Mouse (Mus musculus) bone marrow, adult 2 months (tissue): ENCODE results near the gene Tbck. TPM values are rescaled to one million over a fixed set of nuclear protein-coding genes. Genes with fewer than 3 reads are reported as not detected.

ENCODE experiments used
- H3K27ac ChIP-seq: fragments of 200-500 bp; 2 replicates; pipeline ENCODE4 v1.5.1; 2012; ENCODE audit warnings: low read depth, mild to moderate bottlenecking, control low read depth, inconsistent platforms, low read length; ENCODE audit not compliant: control insufficient read depth, poor library complexity, insufficient read depth
- H3K4me1 ChIP-seq: fragments of 200-500 bp; 2 replicates; pipeline ENCODE4 v1.6.1; 2011; ENCODE audit warnings: low read length; ENCODE audit not compliant: control insufficient read depth, insufficient read depth
- H3K4me3 ChIP-seq: fragments of 200-500 bp; replicated peaks from 2 replicates; pipeline ENCODE3; 2011; ENCODE audit warnings: mild to moderate bottlenecking, low read depth, low read length, control low read depth; ENCODE audit not compliant: control insufficient read depth
- CTCF ChIP-seq: fragments of 200-500 bp; IDR thresholded peaks from 2 replicates; pipeline ENCODE4 v1.5.1; 2011; ENCODE audit warnings: low read length, control low read depth; ENCODE audit not compliant: control insufficient read depth, insufficient read depth
- POLR2A ChIP-seq: fragments of 200-500 bp; IDR thresholded peaks from 2 replicates; pipeline ENCODE4 v1.6.1; 2011; ENCODE audit warnings: low read depth, mild to moderate bottlenecking, control low read depth, low read length, borderline replicate concordance; ENCODE audit not compliant: control insufficient read depth
- WGBS: fragments of 180-500 bp; shearing (Covaris S2); methylation state at CpG from one replicate; pipeline ENCODE4 v1.1.7; 2018; 5-methylcytosine and 5-hydroxymethylcytosine counted together
- polyA plus RNA-seq: library from polyadenylated mRNA; stranded (reverse); fragments of >200 nt; gene quantifications from 2 replicates; pipeline ENCODE4 v1.2.4, GENCODE M21; 2011; ENCODE audit warnings: low replicate concordance; ENCODE audit not compliant: missing spikeins, insufficient read depth, insufficient read length

Gene Tbck
- polyA plus RNA-seq, 1 experiment, result 7.0 TPM

DNA sequence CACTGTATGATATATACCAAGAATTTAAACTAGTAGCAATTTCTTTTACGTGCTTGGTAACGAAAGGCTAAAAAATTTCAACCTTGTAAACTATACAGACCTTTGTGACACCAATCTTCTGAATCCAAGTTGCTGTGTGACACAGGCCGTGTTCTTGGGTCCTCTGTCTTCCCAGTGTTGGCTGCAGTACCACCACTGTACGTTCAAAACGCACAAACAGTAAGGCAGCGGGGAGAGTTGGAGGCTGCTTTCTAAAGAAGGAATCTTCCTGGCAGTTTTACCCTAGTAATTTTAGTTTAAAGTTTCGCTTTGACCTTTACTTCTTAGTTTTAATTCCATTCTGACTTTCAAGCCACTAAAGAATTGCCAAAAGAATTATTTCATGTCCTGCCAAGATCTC, 92.7 kb downstream of the Tbck start:
- TF ChIP-seq CTCF (no peak), POLR2A (no peak)
- no peak overlapping the region for H3K27ac ChIP-seq
- WGBS, result 85% methylated on average over 7 of the region's 7 CpGs
- H3K4me1 ChIP-seq, result no peaks in the 10 kb centered on the region
- no peak overlapping the region for H3K4me3 ChIP-seq

DNA sequence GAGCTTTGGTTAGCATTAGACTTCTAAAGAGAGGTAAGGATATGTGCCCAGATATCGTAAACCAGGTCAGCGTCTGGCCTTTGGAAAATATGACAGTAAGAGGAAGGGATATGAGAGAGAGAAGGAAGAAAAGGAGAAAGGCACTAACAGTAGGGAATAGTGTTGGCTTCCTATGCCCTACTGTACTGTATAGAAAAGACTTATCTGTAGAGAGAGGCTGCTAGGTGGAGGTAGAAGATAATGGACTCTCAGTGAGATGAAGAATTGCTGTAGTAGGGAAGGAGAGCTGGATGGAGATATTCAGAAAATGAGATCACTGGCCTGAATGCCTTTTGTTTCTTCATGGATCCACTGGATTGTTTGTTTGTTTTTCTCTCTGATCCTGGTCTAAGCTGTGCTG, 97.2 kb downstream of the Tbck start:
- TF ChIP-seq CTCF, result no peak
- no peak for TF ChIP-seq POLR2A
- H3K4me1 ChIP-seq, result no peaks in the 10 kb centered on the region
- no peak overlapping the region for H3K4me3 ChIP-seq
- no peak overlapping the region for H3K27ac ChIP-seq
- WGBS, result 85% methylated on average over 2 of the region's 2 CpGs

DNA sequence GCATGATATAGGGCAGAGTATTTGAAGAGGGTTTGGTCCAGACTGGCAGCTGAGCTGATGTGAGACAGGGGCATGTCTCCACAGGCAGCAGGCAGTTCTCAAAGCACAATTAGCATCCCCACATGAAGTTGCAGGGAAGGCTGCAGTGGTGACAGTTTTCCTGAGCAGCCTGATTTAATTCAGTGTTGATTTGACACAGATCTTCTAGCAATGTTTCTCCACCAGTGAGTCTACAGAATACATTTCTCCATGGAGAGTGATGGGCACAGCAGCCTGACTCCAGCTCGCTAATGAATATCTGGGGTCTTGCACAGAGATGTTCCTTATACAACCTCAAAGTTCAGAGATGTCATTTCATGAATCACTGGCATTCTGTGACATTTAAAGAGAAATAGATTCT, 99.1 kb downstream of the Tbck start:
- H3K4me3 ChIP-seq, result no peak overlapping the region
- WGBS, result 79% methylated on average over 1 of the region's 1 CpGs

DNA sequence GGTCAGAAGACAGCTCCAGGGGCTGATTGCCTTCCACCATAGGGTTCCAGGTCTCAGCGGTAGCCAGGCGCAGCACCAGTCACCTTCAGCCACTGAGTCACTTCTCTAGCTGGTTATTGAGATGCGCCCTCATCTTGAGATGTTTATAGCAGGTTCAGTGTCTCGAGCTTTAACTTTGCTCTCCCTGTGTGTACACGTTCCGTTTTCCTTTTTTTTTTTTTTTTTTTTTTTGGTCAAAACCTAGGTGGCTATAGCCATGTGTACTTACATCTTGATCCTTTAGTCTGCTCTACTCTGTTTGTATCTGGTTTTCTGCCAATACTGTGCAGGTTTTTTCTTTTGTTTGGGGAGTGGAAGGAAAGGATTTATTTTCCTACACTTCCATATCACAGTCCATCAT, 100.8 kb downstream of the Tbck start:
- Histone ChIP-seq H3K4me3 (no peak overlapping the region), H3K27ac (no peak overlapping the region), H3K4me1 (no peaks in the 10 kb centered on the region)
- WGBS, result 86% methylated on average over 6 of the region's 6 CpGs
- TF ChIP-seq CTCF, result no peak
- no peak for TF ChIP-seq POLR2A

More for the DNA sequence above, 99.1 kb downstream of the Tbck start:
- TF ChIP-seq POLR2A (no peak), CTCF (no peak)
- no peaks in the 10 kb centered on the region for H3K4me1 ChIP-seq
- no peak overlapping the region for H3K27ac ChIP-seq

DNA sequence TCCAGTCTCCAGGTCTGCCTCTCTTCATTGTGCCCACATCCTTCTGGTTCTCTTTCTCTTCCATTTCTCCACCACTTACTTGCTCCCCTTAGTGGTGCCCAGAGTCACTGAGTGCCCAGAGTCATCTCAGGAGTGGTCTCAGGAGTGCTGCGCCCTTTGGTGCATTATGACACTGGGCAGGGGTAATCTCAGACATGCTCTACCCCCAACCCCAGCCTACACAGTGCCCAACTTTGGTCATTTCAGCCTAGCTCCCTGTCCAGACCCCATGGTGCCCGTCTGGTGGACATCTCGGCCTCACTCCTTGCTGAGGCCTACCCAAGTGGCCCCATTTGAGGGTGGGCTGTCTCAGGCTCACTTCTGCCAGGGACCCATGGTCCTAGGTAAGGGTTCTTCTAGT, 102.7 kb downstream of the Tbck start:
- 80% methylated on average over 3 of the region's 3 CpGs for WGBS
- TF ChIP-seq POLR2A, result no peak
- TF ChIP-seq CTCF, result no peak
- H3K4me1 ChIP-seq, result no peaks in the 10 kb centered on the region
- no peak overlapping the region for H3K4me3 ChIP-seq
- no peak overlapping the region for H3K27ac ChIP-seq

DNA sequence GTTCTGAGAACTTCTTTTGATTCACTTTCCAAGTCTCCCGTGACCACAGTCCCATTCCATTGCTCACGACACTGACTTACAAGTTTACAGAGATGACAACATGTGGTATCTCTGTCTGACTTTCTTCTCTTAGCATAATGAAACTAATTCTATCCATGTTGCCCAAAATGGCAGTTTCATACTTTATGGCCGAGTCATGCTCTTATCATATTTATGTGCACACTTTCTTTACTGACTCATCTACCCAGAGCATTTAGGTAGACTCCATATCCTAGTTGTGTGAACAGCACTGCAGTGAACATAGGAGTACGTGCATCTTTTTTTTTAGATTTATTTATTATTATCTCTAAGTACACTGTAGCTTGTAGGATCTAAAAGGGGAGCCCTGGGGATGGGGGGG, 103.8 kb downstream of the Tbck start:
- no peak overlapping the region for H3K4me3 ChIP-seq
- no peaks in the 10 kb centered on the region for H3K4me1 ChIP-seq
- H3K27ac ChIP-seq, result no peak overlapping the region
- 88% methylated on average over 4 of the region's 4 CpGs for WGBS
- TF ChIP-seq POLR2A, result no peak
- TF ChIP-seq CTCF, result no peak

DNA sequence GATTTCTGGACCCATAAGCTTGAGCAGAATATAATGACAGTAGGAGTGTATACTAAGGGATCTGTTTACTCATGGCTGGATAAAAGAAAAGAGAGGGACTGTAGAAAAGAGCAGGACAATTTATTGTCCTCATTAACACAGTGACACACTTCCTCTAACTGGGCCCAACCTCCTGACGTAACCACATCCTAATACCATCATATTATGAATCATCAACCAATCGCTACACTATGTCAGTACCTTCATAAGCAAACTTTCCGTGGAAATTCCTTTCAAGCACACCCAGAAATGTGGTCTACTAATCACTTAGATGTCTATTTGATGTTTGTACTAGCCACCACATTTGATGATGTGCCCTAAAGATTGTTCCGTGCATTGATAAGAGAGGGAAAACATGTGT, 107.2 kb downstream of the Tbck start:
- 64% methylated on average over 4 of the region's 4 CpGs for WGBS
- H3K4me3 ChIP-seq, result no peak overlapping the region
- TF ChIP-seq CTCF (no peak), POLR2A (no peak)
- no peak overlapping the region for H3K27ac ChIP-seq
- H3K4me1 ChIP-seq, result no peaks in the 10 kb centered on the region

DNA sequence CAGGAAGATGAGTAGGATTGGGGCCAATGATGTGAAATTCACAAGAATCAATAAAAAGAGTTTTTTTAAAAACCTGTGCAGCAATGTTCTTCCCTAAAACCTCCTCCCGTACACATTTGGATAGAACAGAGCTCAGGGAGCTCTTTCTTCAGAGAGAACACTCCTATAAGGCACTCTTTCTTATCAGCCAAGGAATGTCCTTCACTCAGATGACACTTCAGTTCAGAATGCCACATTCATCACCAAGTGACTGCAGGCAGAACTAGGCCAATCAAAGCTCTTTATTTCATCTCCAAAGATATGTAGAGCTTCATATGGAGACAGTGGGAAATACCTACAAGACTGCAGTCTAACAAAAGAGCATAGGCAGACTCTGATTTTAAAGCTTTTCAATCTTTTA, 116.3 kb downstream of the Tbck start:
- 80% methylated on average over 1 of the region's 1 CpGs for WGBS
- no peak overlapping the region for H3K4me3 ChIP-seq
- H3K27ac ChIP-seq, result no peak overlapping the region
- H3K4me1 ChIP-seq, result no peaks in the 10 kb centered on the region
- TF ChIP-seq POLR2A (no peak), CTCF (no peak)

DNA sequence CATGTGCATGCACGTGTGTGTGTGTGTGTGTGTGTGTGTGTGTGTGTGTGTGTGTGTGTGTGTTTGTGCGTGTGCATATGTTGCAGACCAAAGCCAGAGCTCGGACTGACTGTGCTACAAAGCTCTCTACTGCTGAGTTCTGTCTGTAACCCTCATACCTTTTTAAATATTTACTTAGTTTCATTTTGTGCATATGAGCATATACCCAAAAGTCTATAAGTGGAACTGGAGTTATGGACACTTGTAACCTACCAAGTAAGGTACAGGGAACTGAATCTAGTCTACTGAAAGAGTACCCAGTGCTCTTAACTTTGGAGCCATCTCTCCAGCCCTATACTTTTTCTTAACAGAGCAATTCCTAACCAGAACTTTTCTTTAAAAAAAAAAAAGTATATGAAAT, 118.0 kb downstream of the Tbck start:
- Histone ChIP-seq H3K4me3 (no peak overlapping the region), H3K4me1 (no peaks in the 10 kb centered on the region), H3K27ac (no peak overlapping the region)
- WGBS, result 87% methylated on average over 3 of the region's 3 CpGs
- TF ChIP-seq POLR2A, result no peak
- no peak for TF ChIP-seq CTCF
